Mouse (Mus musculus) heart, postnatal 0 days (tissue): Measurements from ENCODE around the gene Fam83c. TPM values are rescaled to one million over a fixed set of nuclear protein-coding genes. Genes with fewer than 3 reads are reported as not detected.

Source experiments
- ATAC-seq: fragments of 200-750 bp; cut with Nextera tagmentation; 2 replicates; pipeline ENCODE4 v1.8.0; 2017; ENCODE audit warnings: low read depth, moderate number of reproducible peaks, moderate library complexity; ENCODE audit not compliant: insufficient read depth
- DNase-seq: peaks from one replicate; pipeline ENCODE4 v3.0.0-alpha.2; 2016; ENCODE audit warnings: low spot score
- H3K27ac ChIP-seq: fragments of 300-500 bp; sonication (generic); 2 replicates; pipeline ENCODE4 v1.5.1; 2014; ENCODE audit warnings: low read depth, mild to moderate bottlenecking
- H3K27me3 ChIP-seq: fragments of 300-500 bp; sonication (generic); 2 replicates; pipeline ENCODE4 v1.6.1; 2014; ENCODE audit warnings: low read length, mixed read lengths; ENCODE audit not compliant: control insufficient read depth, insufficient read depth
- H3K36me3 ChIP-seq: fragments of 300-500 bp; sonication (generic); replicated peaks from 2 replicates; pipeline ENCODE4 v1.6.1; 2014; ENCODE audit warnings: low read length, mixed read lengths; ENCODE audit not compliant: control insufficient read depth, insufficient read depth
- H3K4me1 ChIP-seq: fragments of 300-500 bp; sonication (generic); 2 replicates; pipeline ENCODE4 v1.6.1; 2014; ENCODE audit warnings: antibody characterized with exemption; ENCODE audit not compliant: control insufficient read depth, insufficient read depth
- H3K4me2 ChIP-seq: fragments of 300-500 bp; sonication (generic); 2 replicates; pipeline ENCODE4 v1.6.1; 2014; ENCODE audit warnings: low read depth, mild to moderate bottlenecking, low read length, moderate library complexity
- H3K4me3 ChIP-seq: fragments of 300-500 bp; sonication (generic); 2 replicates; pipeline ENCODE4 v1.5.1; 2014; ENCODE audit warnings: low read depth, low read length
- H3K9ac ChIP-seq: fragments of 300-500 bp; sonication (generic); replicated peaks from 2 replicates; pipeline ENCODE4 v1.6.1; 2014; ENCODE audit warnings: low read depth, low read length, mixed read lengths
- H3K9me3 ChIP-seq: fragments of 300-500 bp; sonication (generic); replicated peaks from 2 replicates; pipeline ENCODE4 v1.6.1; 2016; ENCODE audit warnings: low read length; ENCODE audit not compliant: control insufficient read depth
- CTCF ChIP-seq: IDR thresholded peaks from 2 replicates; pipeline ENCODE4 v1.5.1; 2016; ENCODE audit warnings: antibody characterized with exemption, control low read depth, low read depth
- EP300 ChIP-seq: IDR thresholded peaks from 2 replicates; pipeline ENCODE4 v1.6.1; 2016; ENCODE audit warnings: antibody characterized with exemption, low read depth
- WGBS: fragments of 180-500 bp; shearing (Covaris S2); extraction: QIAGEN DNeasy Blood & Tissue Kit; methylation state at CpG from one replicate; pipeline ENCODE4 v1.1.7; 2014; 5-methylcytosine and 5-hydroxymethylcytosine counted together
- polyA plus RNA-seq: library from polyadenylated mRNA; unstranded; fragments of >200 nt; fragmentation: Nextera tagmentation; extraction: Ambion mirVana; gene quantifications from 2 replicates; pipeline ENCODE4 v1.2.1, GENCODE M21; 2015
- total RNA-seq: library from RNA; depleted of rRNA; stranded (reverse); fragments of >200 nt; gene quantifications from 2 replicates; pipeline ENCODE4 v1.2.3, GENCODE M21; 2014; ENCODE audit warnings: low replicate concordance; rRNA removed

Gene Fam83c
- total RNA-seq (not detected in 2 replicates), polyA plus RNA-seq (0.04 TPM in 2 replicates)

- TF ChIP-seq EP300 (no peak), CTCF (no peak)
- 48% methylated on average over 9 of the region's 9 CpGs for WGBS
- H3K36me3 ChIP-seq = no peaks in the 10 kb centered on the region
- no peak within 1 kb of the TSS for H3K4me2 ChIP-seq
- H3K27me3 ChIP-seq = no peaks in the 10 kb centered on the region
- no peak within 1 kb of the TSS for H3K27ac ChIP-seq
- H3K4me1 ChIP-seq = no peaks in the 10 kb centered on the region
- ATAC-seq (0 out of 2 replicates have a peak, but pooled peaks have one; percentile 13), DNase-seq (no peak)
- H3K9ac ChIP-seq = no peak within 1 kb of the TSS
- H3K4me3 ChIP-seq = no peak within 1 kb of the TSS
- no peaks in the 10 kb centered on the region for H3K9me3 ChIP-seq
Measured at GRCm38 (mm10) chr2:155834732-155835131, at the start of gene Fam83c. Gene Fam83c (minus strand): TSS chr2:155834854.

- 38% methylated on average over 3 of the region's 3 CpGs for WGBS
- Histone ChIP-seq H3K27me3 (no peaks in the 10 kb centered on the region), H3K9ac (no peak overlapping the region), H3K27ac (0 out of 2 replicates have a peak overlapping the region, but pooled peaks have one; percentile 15), H3K36me3 (peaks cover 46% of the 10 kb centered on the region), H3K4me2 (no peak overlapping the region), H3K4me3 (no peak overlapping the region), H3K4me1 (peaks cover 8% of the 10 kb centered on the region; the same call in 1 of the 2 replicates), H3K9me3 (no peaks in the 10 kb centered on the region)
- DNase-seq (peak; percentile 80), ATAC-seq (peak; percentile 60)
- no peak for TF ChIP-seq CTCF
- no peak for TF ChIP-seq EP300
Measured at GRCm38 (mm10) chr2:155882087-155882486, 47.4 kb upstream of the Fam83c start.

- Histone ChIP-seq H3K27me3 (no peaks in the 10 kb centered on the region), H3K27ac (no peak overlapping the region), H3K9ac (no peak overlapping the region), H3K4me3 (no peak overlapping the region), H3K9me3 (no peaks in the 10 kb centered on the region), H3K4me1 (peaks cover 8% of the 10 kb centered on the region; the same call in 1 of the 2 replicates), H3K4me2 (no peak overlapping the region), H3K36me3 (peaks cover 49% of the 10 kb centered on the region)
- TF ChIP-seq CTCF (no peak), EP300 (no peak)
- DNase-seq (no peak), ATAC-seq (no peak)
- 71% methylated on average over 21 of the region's 21 CpGs for WGBS
Measured at GRCm38 (mm10) chr2:155878964-155879876, 44.6 kb upstream of the Fam83c start.

GRCm38 (mm10) chr2:155873636-155874035 lies 39.0 kb upstream of the Fam83c start:
- ATAC-seq = no peak
- Histone ChIP-seq H3K4me2 (no peak overlapping the region), H3K36me3 (peaks cover 40% of the 10 kb centered on the region), H3K9me3 (no peaks in the 10 kb centered on the region), H3K27ac (no peak overlapping the region), H3K4me1 (no peaks in the 10 kb centered on the region), H3K4me3 (no peak overlapping the region), H3K9ac (no peak overlapping the region), H3K27me3 (no peaks in the 10 kb centered on the region)
- WGBS = 86% methylated on average over 6 of the region's 6 CpGs
- no peak for TF ChIP-seq CTCF
- no peak for TF ChIP-seq EP300
- DNase-seq = no peak

- Histone ChIP-seq H3K36me3 (peaks cover 45% of the 10 kb centered on the region), H3K27me3 (no peaks in the 10 kb centered on the region), H3K4me3 (no peak overlapping the region), H3K9me3 (no peaks in the 10 kb centered on the region), H3K4me1 (no peaks in the 10 kb centered on the region), H3K9ac (no peak overlapping the region), H3K4me2 (no peak overlapping the region), H3K27ac (no peak overlapping the region)
- TF ChIP-seq CTCF = no peak
- no peak for TF ChIP-seq EP300
- DNase-seq = no peak
- 72% methylated on average over 10 of the region's 10 CpGs for WGBS
- no peak for ATAC-seq
Measured at GRCm38 (mm10) chr2:155872930-155873507, 38.4 kb upstream of the Fam83c start.
